In genomic region chr4:128712941-128713340, GRCm38 (mm10) we compare ENCODE assay signal across 21 mouse cellular contexts. TPM values are rescaled to one million over a fixed set of nuclear protein-coding genes. Genes with fewer than 3 reads are reported as not detected.
A peak's percentile ranks its signal among the peaks of the same experiment; 100 is the strongest.
DNase-seq lines count a peak whose midpoint lies in the region; ATAC-seq lines count a peak whose summit lies in the region.
"Had no signal": no experiment of that assay in that cellular context is flagged by ENCODE, and none has a peak within 500 bp of the region (broad histone marks: within the 10 kb centered on the region; RNA-seq: fewer than 3 reads in every experiment).

No protein-coding gene starts in this region.

- peaks cover 60% of the 10 kb centered on the region for H3K4me1 ChIP-seq in embryonic facial prominence, embryonic 13.5 days
- peaks cover 83% of the 10 kb centered on the region for H3K4me1 ChIP-seq in embryonic facial prominence, embryonic 10.5 days
- H3K4me1 ChIP-seq in hindbrain, embryonic 10.5 days (replicated peaks), result peaks cover 89% of the 10 kb centered on the region
- H3K4me1 ChIP-seq in hindbrain, embryonic 16.5 days (ENCODE audit: control insufficient read depth, insufficient read depth, low read depth, low read length), result peaks cover 42% of the 10 kb centered on the region
- peaks cover 56% of the 10 kb centered on the region for H3K4me1 ChIP-seq in embryonic facial prominence, embryonic 15.5 days

- H3K27ac ChIP-seq in embryonic facial prominence, embryonic 13.5 days, result peak overlapping the region; percentile 58; the same call in 1 of the 2 replicates
- no peak overlapping the region for H3K27ac ChIP-seq in embryonic facial prominence, embryonic 10.5 days (replicated peaks)
- H3K27ac ChIP-seq in hindbrain, embryonic 10.5 days, result peak overlapping the region; percentile 86; the same call in 1 of the 2 replicates
- H3K27ac ChIP-seq in hindbrain, embryonic 16.5 days (ENCODE audit: low read depth, low read length), result no peak overlapping the region
- H3K27ac ChIP-seq in embryonic facial prominence, embryonic 15.5 days (replicated peaks), result peak overlapping the region; percentile 71
- H3K27ac ChIP-seq: macrophage had no signal

- 0 out of 2 replicates have a peak overlapping the region, but pooled peaks have one; percentile 44 for H3K9ac ChIP-seq in embryonic facial prominence, embryonic 13.5 days
- H3K9ac ChIP-seq in hindbrain, embryonic 16.5 days (ENCODE audit: low read depth, low read length), result no peak overlapping the region
- no peak overlapping the region for H3K9ac ChIP-seq in embryonic facial prominence, embryonic 15.5 days
- H3K9ac ChIP-seq: forebrain, embryonic 15.5 days; liver, postnatal 0 days had no signal

- H3K4me3 ChIP-seq in embryonic facial prominence, embryonic 13.5 days, result no peak overlapping the region
- H3K4me3 ChIP-seq in embryonic facial prominence, embryonic 10.5 days, result no peak overlapping the region
- no peak overlapping the region for H3K4me3 ChIP-seq in hindbrain, embryonic 10.5 days
- no peak overlapping the region for H3K4me3 ChIP-seq in hindbrain, embryonic 16.5 days (ENCODE audit: low read length)
- no peak overlapping the region for H3K4me3 ChIP-seq in embryonic facial prominence, embryonic 15.5 days (replicated peaks)
- H3K4me3 ChIP-seq: forebrain, embryonic 15.5 days; hindbrain, embryonic 13.5 days; limb, embryonic 12.5 days had no signal

- WGBS in embryonic facial prominence, embryonic 13.5 days, result 45% methylated on average over 6 of the region's 6 CpGs
- WGBS in embryonic facial prominence, embryonic 10.5 days, result 79% methylated on average over 6 of the region's 6 CpGs
- WGBS in hindbrain, embryonic 10.5 days, result 84% methylated on average over 6 of the region's 6 CpGs
- WGBS in hindbrain, embryonic 16.5 days, result 88% methylated on average over 6 of the region's 6 CpGs
- WGBS in embryonic facial prominence, embryonic 15.5 days, result 59% methylated on average over 6 of the region's 6 CpGs

- no peak for ATAC-seq in embryonic facial prominence, embryonic 13.5 days (ENCODE audit: insufficient number of reproducible peaks, insufficient read depth, low FRiP score, low TSS enrichment, low read depth)
- no peak for ATAC-seq in hindbrain, embryonic 16.5 days
- no peak for ATAC-seq in embryonic facial prominence, embryonic 15.5 days (ENCODE audit: insufficient number of reproducible peaks, low FRiP score, low TSS enrichment, low read depth)
- ATAC-seq: forebrain, embryonic 15.5 days; inflammation-experienced regulatory T-cells, adult 6 months; liver, postnatal 0 days; lung, postnatal 0 days had no signal

- no peak for DNase-seq in embryonic facial prominence, embryonic 10.5 days (ENCODE audit: low spot score)
- DNase-seq in hindbrain, embryonic 10.5 days (ENCODE audit: low spot score), result no peak
- peak; percentile 40 for DNase-seq in CD4-positive helper T cell, adult 2 months (ENCODE audit: low read depth, low spot score)
- no peak for DNase-seq in embryo, embryonic 11 days
- DNase-seq in kidney, postnatal 10 days, result no peak
- DNase-seq: adrenal gland, adult 2 months; heart, adult 18-20 months; kidney, adult 18-20 months; liver, postnatal 0 days; thymus, adult 18-20 months; thymus, postnatal 36 days had no signal

- 0 out of 2 replicates have a peak, but pooled peaks cover 1% of the 10 kb centered on the region for H3K36me3 ChIP-seq in embryonic facial prominence, embryonic 13.5 days
- H3K36me3 ChIP-seq in embryonic facial prominence, embryonic 10.5 days (replicated peaks), result peaks cover 4% of the 10 kb centered on the region
- no peaks in the 10 kb centered on the region for H3K36me3 ChIP-seq in hindbrain, embryonic 10.5 days
- H3K36me3 ChIP-seq in hindbrain, embryonic 16.5 days (ENCODE audit: control insufficient read depth, insufficient read depth, low read length), result peaks cover 4% of the 10 kb centered on the region
- 0 out of 2 replicates have a peak, but pooled peaks cover 6% of the 10 kb centered on the region for H3K36me3 ChIP-seq in embryonic facial prominence, embryonic 15.5 days

- peak overlapping the region; percentile 61; the same call in 1 of the 2 replicates for H3K4me2 ChIP-seq in embryonic facial prominence, embryonic 13.5 days
- H3K4me2 ChIP-seq in hindbrain, embryonic 16.5 days (ENCODE audit: low read length), result no peak overlapping the region
- peak overlapping the region; percentile 57; the same call in 1 of the 2 replicates for H3K4me2 ChIP-seq in embryonic facial prominence, embryonic 15.5 days (replicated peaks)
- H3K4me2 ChIP-seq: forebrain, embryonic 15.5 days; hindbrain, embryonic 13.5 days; limb, embryonic 12.5 days had no signal

- H3K9me3 ChIP-seq in embryonic facial prominence, embryonic 13.5 days, result no peaks in the 10 kb centered on the region
- no peaks in the 10 kb centered on the region for H3K9me3 ChIP-seq in embryonic facial prominence, embryonic 10.5 days
- H3K9me3 ChIP-seq in hindbrain, embryonic 10.5 days, result no peaks in the 10 kb centered on the region
- no peaks in the 10 kb centered on the region for H3K9me3 ChIP-seq in hindbrain, embryonic 16.5 days (ENCODE audit: control insufficient read depth, low read length)
- no peaks in the 10 kb centered on the region for H3K9me3 ChIP-seq in embryonic facial prominence, embryonic 15.5 days (replicated peaks)
- H3K9me3 ChIP-seq: forebrain, embryonic 15.5 days; hindbrain, embryonic 13.5 days; limb, embryonic 12.5 days had no signal

- H3K27me3 ChIP-seq in embryonic facial prominence, embryonic 13.5 days, result peaks cover 4% of the 10 kb centered on the region; the same call in 1 of the 2 replicates
- H3K27me3 ChIP-seq in embryonic facial prominence, embryonic 10.5 days (replicated peaks; ENCODE audit: low read depth, poor library complexity, severe bottlenecking), result peaks cover 24% of the 10 kb centered on the region
- peaks cover 22% of the 10 kb centered on the region for H3K27me3 ChIP-seq in hindbrain, embryonic 10.5 days (ENCODE audit: insufficient read depth, poor library complexity, severe bottlenecking)
- H3K27me3 ChIP-seq in hindbrain, embryonic 16.5 days (replicated peaks; ENCODE audit: control insufficient read depth, insufficient read depth, low read length), result no peaks in the 10 kb centered on the region
- peaks cover 6% of the 10 kb centered on the region; the same call in 1 of the 2 replicates for H3K27me3 ChIP-seq in embryonic facial prominence, embryonic 15.5 days
- H3K27me3 ChIP-seq: forebrain, embryonic 15.5 days; limb, embryonic 12.5 days; Patski had no signal

RNA-seq across cellular contexts. Expression of gene A3galt2, which starts 42.2 kb away (rescaled TPM):
- polyA plus RNA-seq in embryonic facial prominence, embryonic 13.5 days (2015; fragmentation: Nextera tagmentation; extraction: Ambion mirVana), result 0.29 and 0.38 TPM in 2 replicates
- 0.09 and 0.12 TPM in 2 replicates for polyA plus RNA-seq in embryonic facial prominence, embryonic 10.5 days (2016; fragmentation: Nextera tagmentation; extraction: Ambion mirVana)
- polyA plus RNA-seq in hindbrain, embryonic 10.5 days (2016; fragmentation: Nextera tagmentation; extraction: Ambion mirVana), result 0.18 and 0.26 TPM in 2 replicates
- polyA plus RNA-seq in hindbrain, embryonic 16.5 days (2015; fragmentation: Nextera tagmentation; extraction: Ambion mirVana), result 0.23 and 0.36 TPM in 2 replicates
- polyA plus RNA-seq in embryonic facial prominence, embryonic 15.5 days (2015; fragmentation: Nextera tagmentation; extraction: Ambion mirVana), result 0.12 and 0.15 TPM in 2 replicates
- polyA plus RNA-seq: liver, postnatal 0 days; macrophage had no signal

RNA-seq across cellular contexts. Expression of gene Phc2, which starts 58.4 kb away (rescaled TPM):
- polyA plus RNA-seq in embryonic facial prominence, embryonic 13.5 days (2015; fragmentation: Nextera tagmentation; extraction: Ambion mirVana), result 17.8 and 27.5 TPM in 2 replicates
- 69.5 and 84.4 TPM in 2 replicates for polyA plus RNA-seq in embryonic facial prominence, embryonic 10.5 days (2016; fragmentation: Nextera tagmentation; extraction: Ambion mirVana)
- 41.9 and 62.2 TPM in 2 replicates for polyA plus RNA-seq in hindbrain, embryonic 10.5 days (2016; fragmentation: Nextera tagmentation; extraction: Ambion mirVana)
- polyA plus RNA-seq in hindbrain, embryonic 16.5 days (2015; fragmentation: Nextera tagmentation; extraction: Ambion mirVana), result 19.9 and 23.5 TPM in 2 replicates
- 61.5 and 62.2 TPM in 2 replicates for polyA plus RNA-seq in embryonic facial prominence, embryonic 15.5 days (2015; fragmentation: Nextera tagmentation; extraction: Ambion mirVana)

Comparison
In these comparisons a context has a peak if more than half of its experiments do, and no peak if none do; other contexts are left out.
1. H3K27ac ChIP-seq: peak in embryonic facial prominence, embryonic 13.5 days (single experiment), hindbrain, embryonic 10.5 days (single experiment) and embryonic facial prominence, embryonic 15.5 days (single experiment); none in embryonic facial prominence, embryonic 10.5 days (single experiment) and hindbrain, embryonic 16.5 days (single experiment).